Mouse (Mus musculus): Measurements from ENCODE around the gene Klri2.
"Not testable (repeated sequence)": the region's sequence is repeated elsewhere in the genome, so short reads cannot be mapped to it uniquely, and the experiment has no call there.

Gene Klri2

DNA sequence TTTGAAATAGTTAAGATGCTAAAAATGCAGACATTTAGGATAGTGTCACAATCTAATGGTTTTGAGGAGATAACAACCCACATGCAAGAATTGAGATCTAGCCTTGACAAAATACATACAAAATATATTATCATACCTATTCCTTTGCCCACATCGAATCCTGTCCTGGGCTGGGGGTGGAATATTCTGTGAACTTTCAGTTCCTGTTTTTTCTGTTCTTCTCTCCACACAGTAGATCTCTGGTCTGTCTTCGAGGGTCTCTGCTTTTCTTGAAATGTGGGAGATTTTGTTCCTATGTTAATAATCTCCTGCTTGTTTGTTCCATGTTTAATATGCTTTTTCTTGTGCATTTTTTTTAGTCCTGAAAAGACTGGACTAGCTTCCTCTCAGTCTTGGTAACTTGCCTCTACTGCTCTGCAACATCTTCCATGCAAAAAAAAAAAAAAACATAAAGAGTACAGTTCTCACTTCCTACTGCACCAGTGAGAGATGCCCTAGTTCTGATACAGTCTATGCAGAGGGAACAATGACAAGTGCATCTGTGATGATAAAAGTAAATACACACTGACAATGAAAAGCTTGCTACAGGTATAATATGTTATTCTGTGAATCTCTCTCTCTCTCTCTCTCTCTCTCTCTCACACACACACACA is at the start of gene Klri2:
TSS of gene Klri2 (minus strand) at position 416 of the 653 bp plus-strand sequence.
- no peak for DNase-seq (ENCODE audit: low spot score)

DNA sequence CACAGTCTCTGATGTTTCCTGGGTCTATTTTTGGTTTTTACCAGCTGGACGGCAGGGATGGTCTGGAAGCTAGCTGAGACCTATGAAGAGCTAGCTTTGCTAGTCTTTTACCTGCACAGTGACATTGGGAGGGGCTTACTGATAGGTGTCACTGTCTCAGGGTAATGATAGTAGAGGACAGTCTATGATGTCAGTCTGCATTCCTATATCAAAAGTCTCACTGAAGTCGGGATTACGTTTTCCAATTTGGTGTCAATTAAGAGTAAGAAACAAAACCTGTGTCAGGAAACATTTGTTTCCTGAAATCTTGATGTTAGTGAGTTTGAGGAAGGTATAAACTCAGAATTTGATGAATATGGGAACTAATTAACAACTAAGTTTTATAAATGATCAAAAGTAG is 43.9 kb upstream of the Klri2 start, which contains the start of gene Gm156:
TSS of gene Gm156 (minus strand) at position 101 of the 400 bp plus-strand sequence.
- DNase-seq (ENCODE audit: low spot score): not testable (repeated sequence)

DNA sequence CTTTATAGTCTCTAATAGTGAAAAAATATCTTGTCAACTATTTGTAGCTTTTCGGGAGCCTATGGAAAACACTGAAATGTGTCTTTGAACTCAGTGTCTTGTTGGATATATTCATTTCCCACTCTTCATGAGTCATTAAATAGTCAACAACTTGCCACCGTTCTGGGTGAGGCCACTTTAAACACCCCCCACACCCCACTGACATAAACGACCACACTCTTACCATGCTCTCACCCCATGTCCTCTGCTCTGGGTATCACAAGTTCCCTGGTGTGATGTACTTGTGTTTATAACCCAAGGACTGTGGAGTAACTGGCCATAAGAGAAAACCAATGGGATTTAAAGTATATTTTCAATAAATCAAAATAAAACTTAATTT is 7.4 kb upstream of the Klri2 start:
- no peak for DNase-seq (ENCODE audit: low spot score)

DNA sequence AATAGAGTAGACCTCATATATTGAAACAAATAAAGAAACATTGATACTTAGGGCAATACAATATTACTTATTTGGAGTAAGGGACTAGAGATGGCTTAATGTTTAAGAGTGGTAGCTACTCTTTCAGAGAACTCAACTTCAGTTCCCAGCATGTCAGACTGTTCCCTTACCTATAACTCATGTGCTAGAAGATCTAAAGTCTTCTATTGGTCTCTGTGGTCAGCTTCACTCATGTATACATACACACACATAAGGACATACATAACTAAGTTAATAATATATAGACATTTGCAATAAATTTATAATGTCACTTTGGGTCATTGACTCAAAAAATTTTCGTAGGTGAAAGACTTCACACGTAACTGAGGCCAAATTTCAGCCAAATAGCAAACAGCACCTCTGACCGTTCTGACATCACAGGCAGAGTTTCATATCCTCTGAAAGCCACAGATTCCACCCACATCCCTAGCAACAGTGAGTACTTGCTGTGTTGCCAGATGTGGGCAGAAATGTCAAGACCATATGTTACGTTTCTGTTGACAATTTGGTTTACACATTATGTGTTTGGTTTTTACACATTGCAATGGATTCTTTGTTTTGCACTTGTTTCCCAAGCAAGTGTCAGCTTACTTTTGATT is 6.9 kb upstream of the Klri2 start:
- no peak for DNase-seq (ENCODE audit: low spot score)

DNA sequence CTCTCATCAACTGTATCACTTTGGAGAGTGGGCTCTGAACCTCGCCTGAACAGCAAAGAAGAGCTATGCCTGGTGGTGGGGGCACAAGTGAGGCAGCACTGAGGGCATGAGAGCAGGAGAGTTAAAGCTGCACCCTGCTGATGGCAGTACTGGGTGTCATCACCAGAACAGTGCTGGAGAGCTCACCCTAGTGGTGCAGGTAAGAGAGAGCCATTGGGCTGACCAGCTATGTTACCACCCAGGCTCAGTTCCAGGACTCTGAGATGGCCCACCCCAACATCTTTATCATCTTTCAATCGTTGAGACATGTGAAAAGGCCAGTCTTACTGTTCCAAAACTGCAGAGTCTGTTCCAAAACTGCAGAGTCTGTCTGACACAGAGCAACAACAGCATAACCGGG is 5.9 kb upstream of the Klri2 start:
- DNase-seq (ENCODE audit: low spot score): no peak

DNA sequence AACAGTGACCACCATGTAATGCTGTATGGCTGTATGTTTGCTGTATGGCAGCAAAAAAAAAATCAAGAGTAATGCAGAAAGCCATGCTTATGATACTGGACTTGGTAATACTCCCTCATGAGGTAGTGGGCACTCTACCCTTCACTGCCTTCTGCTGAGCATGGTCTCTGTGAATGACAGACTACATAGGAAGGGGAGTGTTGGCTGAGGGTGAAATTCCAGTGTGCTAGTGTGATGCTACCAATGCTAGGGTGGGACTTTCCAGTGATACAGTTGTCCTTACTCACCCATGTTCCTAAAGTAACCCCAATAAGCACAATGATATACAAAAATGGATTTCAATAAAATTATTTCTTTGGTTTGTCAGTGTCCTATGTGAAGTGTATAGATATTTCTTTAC is 3.9 kb downstream of the Klri2 start:
- DNase-seq (ENCODE audit: low spot score): no peak

DNA sequence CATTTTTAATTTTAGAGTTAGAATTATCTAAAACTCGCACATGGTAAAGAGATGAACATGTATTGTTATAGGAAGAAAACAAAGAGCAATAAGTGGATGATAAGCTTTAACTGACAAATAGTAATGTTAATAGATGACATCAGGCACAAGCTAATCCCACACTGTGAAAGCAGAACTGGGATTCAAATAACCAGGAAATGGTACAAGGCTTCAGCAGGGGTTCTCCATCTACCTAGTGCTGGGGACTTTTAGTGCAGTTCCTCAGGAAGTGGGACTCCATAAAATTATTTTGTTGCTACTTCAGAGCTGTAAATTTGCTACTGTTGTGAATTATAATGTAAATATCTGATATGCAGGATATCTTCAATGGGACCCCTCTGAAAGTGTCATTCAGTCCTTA is 13.0 kb downstream of the Klri2 start:
- DNase-seq (ENCODE audit: low spot score): no peak

DNA sequence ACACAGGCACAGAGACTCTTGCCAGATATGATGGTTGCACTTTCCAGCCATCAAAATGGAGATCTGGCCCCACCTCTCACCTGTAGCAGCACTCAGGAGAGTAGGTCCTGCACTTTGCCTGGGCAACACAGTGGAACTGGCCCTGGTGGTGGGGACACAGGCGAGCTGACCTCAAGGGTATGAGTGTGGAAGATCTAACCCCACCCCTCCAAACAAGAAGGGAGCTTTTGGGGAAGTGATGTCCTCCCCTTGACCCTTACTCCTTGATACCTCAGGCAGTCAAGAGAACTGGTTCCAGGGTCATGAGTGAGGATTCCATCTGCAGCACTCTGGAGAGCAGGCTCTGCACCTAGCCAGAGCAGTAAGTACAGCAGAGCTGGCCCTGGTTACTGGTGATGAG is 18.9 kb downstream of the Klri2 start:
- DNase-seq (ENCODE audit: low spot score): no peak

DNA sequence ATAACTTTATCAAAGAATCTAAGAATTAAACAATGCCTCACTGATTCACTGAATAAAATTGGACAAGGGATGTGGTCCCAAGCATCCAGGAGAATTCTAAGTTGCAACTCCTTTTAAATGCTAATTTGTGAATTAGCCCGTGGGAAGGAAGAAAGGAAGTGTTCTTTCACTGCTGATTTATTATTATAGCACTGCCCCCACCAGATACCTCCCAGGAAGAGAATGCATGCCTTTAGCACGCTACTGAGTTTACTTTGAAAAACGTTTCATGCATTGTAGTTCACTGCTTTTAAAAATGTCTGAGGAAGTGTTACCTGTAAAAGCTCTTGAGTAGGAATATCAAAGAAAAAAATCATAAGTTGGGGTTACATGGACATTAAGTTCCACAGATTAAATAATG is 19.8 kb downstream of the Klri2 start:
- DNase-seq (ENCODE audit: low spot score): no peak

DNA sequence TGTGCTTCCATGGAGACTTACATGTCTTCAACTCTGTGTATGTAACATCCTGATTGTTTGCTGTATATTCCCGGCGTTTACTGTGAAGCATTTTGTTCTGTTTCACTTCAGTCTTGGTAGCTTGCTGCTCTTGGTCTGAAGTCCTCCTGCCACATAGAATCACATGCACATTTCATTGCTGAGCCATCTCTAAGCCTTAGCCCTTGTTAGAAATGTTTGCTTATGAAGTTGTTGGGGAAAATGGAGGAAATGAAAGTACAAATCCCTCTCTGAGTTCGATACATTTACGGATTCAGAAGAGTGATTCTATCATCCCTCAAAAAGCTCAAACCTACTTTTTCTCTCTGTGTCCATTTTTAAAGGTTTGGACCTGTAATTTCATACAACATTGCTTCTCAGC is 23.3 kb downstream of the Klri2 start, which contains the start of gene Klri1:
TSS of gene Klri1 (minus strand) at position 101 of the 400 bp plus-strand sequence.
- no peak for DNase-seq (ENCODE audit: low spot score)

DNA sequence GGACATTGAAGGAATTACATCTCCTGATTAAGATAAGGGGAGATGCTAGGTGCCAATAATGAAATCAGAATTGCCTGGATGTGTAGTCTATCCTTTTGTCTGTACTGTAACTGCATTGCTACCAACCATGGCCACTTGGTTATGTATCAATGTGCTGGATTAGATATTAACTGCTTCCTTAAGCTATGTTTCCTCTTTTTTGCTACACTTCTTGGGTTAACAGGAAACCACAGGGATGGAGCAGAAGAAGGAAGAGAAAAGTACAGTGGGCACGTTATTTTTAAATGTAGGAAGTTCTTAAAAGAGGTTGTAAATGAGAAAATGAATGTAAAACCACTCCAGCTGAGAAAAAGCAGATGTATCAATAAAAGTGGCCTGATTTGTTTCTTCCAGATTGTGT is 26.7 kb downstream of the Klri2 start:
- DNase-seq (ENCODE audit: low spot score): no peak

DNA sequence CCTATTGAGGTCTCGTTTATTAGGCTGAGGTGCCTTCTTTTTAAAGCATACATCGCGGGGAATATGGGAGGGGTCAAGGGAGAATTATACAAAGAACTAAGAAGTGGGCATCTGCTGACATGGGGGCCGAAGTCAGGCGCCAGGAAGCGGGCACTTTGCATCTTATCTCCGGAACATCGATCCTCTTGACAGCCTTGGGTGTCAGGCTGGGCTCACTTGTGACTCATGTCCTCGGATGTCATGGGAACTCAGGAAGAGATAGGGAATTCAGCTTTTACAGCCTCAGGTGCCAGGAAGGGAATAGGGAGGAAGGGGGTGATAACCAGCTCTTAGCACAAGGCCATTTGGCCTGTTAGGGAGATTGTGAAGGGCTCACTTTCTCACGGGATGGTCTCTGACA is 48.8 kb downstream of the Klri2 start:
- not testable (repeated sequence) for DNase-seq (ENCODE audit: low spot score)

DNA sequence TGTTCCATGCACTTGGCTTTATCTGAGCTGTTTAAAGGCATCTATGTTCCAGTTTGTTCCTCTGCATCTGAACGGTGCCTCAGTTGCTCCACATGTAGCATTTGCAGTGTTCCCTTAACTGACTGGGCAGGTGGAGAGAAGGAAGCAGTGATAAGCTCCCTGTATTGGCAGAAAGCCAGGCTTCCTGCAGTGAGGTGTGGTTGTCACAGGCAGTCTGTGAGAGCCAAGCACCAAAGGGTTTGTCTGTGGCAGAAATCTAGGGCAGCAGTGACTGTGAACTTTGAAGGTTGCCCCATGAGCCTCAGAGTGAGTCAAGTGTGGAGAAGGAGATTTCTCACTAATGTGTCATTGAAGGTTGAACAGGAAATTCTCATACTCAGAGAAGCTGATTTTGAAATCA is 59.9 kb downstream of the Klri2 start:
- no peak for DNase-seq (ENCODE audit: low spot score)
